Mouse (Mus musculus): ENCODE measurements around the gene Dcpp1. TPM values are rescaled to one million over a fixed set of nuclear protein-coding genes. Genes with fewer than 3 reads are reported as not detected.

Gene Dcpp1
- polyA plus RNA-seq, 1 experiment from 2014 or later = not detected

Other genes with a start within 250 kb of the Dcpp1 start
- 1.9 and 2.3 TPM in 2 replicates for gene Mmp25, start 235.6 kb upstream of the Dcpp1 start, polyA plus RNA-seq (2016; fragmentation: Nextera tagmentation; extraction: Ambion mirVana)
- 0.50 and 0.57 TPM in 2 replicates for gene Bicdl2, start 220.4 kb upstream of the Dcpp1 start, polyA plus RNA-seq (2016; fragmentation: Nextera tagmentation; extraction: Ambion mirVana)
- 65.5 and 69.0 TPM in 2 replicates for gene Hcfc1r1, start 207.3 kb upstream of the Dcpp1 start, polyA plus RNA-seq (2016; fragmentation: Nextera tagmentation; extraction: Ambion mirVana)
- 43.8 and 47.5 TPM in 2 replicates for gene Thoc6, start 207.0 kb upstream of the Dcpp1 start, polyA plus RNA-seq (2016; fragmentation: Nextera tagmentation; extraction: Ambion mirVana)
- 2.8 and 4.2 TPM in 2 replicates for gene Tnfrsf12a, start 203.4 kb upstream of the Dcpp1 start, polyA plus RNA-seq (2016; fragmentation: Nextera tagmentation; extraction: Ambion mirVana)
- gene Cldn6, start 201.6 kb upstream of the Dcpp1 start, polyA plus RNA-seq (2016; fragmentation: Nextera tagmentation; extraction: Ambion mirVana) = 14.6 and 35.0 TPM in 2 replicates
- 5.5 and 14.6 TPM in 2 replicates for gene Cldn9, start 196.8 kb upstream of the Dcpp1 start, polyA plus RNA-seq (2016; fragmentation: Nextera tagmentation; extraction: Ambion mirVana)
- gene 1520401A03Rik, start 158.1 kb upstream of the Dcpp1 start, polyA plus RNA-seq (2016; fragmentation: Nextera tagmentation; extraction: Ambion mirVana) = 0.21 and 1.2 TPM in 2 replicates
- 29.1 and 31.2 TPM in 2 replicates for gene Pkmyt1, start 154.5 kb upstream of the Dcpp1 start, polyA plus RNA-seq (2016; fragmentation: Nextera tagmentation; extraction: Ambion mirVana)
- gene Paqr4, start 140.0 kb upstream of the Dcpp1 start, polyA plus RNA-seq (2016; fragmentation: Nextera tagmentation; extraction: Ambion mirVana) = 40.3 and 41.6 TPM in 2 replicates
- 2.9 and 5.7 TPM in 2 replicates for gene Kremen2, start 135.0 kb upstream of the Dcpp1 start, polyA plus RNA-seq (2016; fragmentation: Nextera tagmentation; extraction: Ambion mirVana)
- gene Flywch1, start 109.3 kb upstream of the Dcpp1 start, polyA plus RNA-seq (2016; fragmentation: Nextera tagmentation; extraction: Ambion mirVana) = 203 and 212 TPM in 2 replicates
- gene Flywch2, start 94.8 kb upstream of the Dcpp1 start, polyA plus RNA-seq (2016; fragmentation: Nextera tagmentation; extraction: Ambion mirVana) = 48.1 and 49.4 TPM in 2 replicates
- 670 and 682 TPM in 2 replicates for gene Srrm2, start 90.3 kb upstream of the Dcpp1 start, polyA plus RNA-seq (2016; fragmentation: Nextera tagmentation; extraction: Ambion mirVana)
- 1,047 and 1,117 TPM in 2 replicates for gene Elob, start 51.7 kb upstream of the Dcpp1 start, polyA plus RNA-seq (2016; fragmentation: Nextera tagmentation; extraction: Ambion mirVana)
- gene Prss33, start 44.8 kb upstream of the Dcpp1 start, polyA plus RNA-seq (2016; fragmentation: Nextera tagmentation; extraction: Ambion mirVana) = 0.26 TPM in 1 of 2 replicates, not detected in the other
- not detected in 2 replicates for gene Prss32, start 37.0 kb upstream of the Dcpp1 start, polyA plus RNA-seq (2016; fragmentation: Nextera tagmentation; extraction: Ambion mirVana)
- 0.72 and 1.3 TPM in 2 replicates for gene Prss41, start 36.7 kb upstream of the Dcpp1 start, polyA plus RNA-seq (2016; fragmentation: Nextera tagmentation; extraction: Ambion mirVana)
- gene Prss21, start 12.8 kb upstream of the Dcpp1 start, polyA plus RNA-seq (2016; fragmentation: Nextera tagmentation; extraction: Ambion mirVana) = not detected in 2 replicates
- not detected in 2 replicates for gene Dcpp2, start within 50 bp of the Dcpp1 start, polyA plus RNA-seq (2016; fragmentation: Nextera tagmentation; extraction: Ambion mirVana)
- gene Dcpp3, start 36.6 kb downstream of the Dcpp1 start, polyA plus RNA-seq (2016; fragmentation: Nextera tagmentation; extraction: Ambion mirVana) = not detected in 2 replicates
- not detected in 2 replicates for gene Sbp, start 60.8 kb downstream of the Dcpp1 start, polyA plus RNA-seq (2016; fragmentation: Nextera tagmentation; extraction: Ambion mirVana)
- not detected in 2 replicates for gene Sbpl, start 74.4 kb downstream of the Dcpp1 start, polyA plus RNA-seq (2016; fragmentation: Nextera tagmentation; extraction: Ambion mirVana)
- gene Prss30, start 99.7 kb downstream of the Dcpp1 start, polyA plus RNA-seq (2016; fragmentation: Nextera tagmentation; extraction: Ambion mirVana) = not detected in 2 replicates
- gene Prss22, start 117.2 kb downstream of the Dcpp1 start, polyA plus RNA-seq (2016; fragmentation: Nextera tagmentation; extraction: Ambion mirVana) = 0.48 TPM in 1 of 2 replicates, not detected in the other
- gene Prss27, start 157.3 kb downstream of the Dcpp1 start, polyA plus RNA-seq (2016; fragmentation: Nextera tagmentation; extraction: Ambion mirVana) = 0.31 and 0.34 TPM in 2 replicates
- gene Kctd5, start 192.6 kb downstream of the Dcpp1 start, polyA plus RNA-seq (2016; fragmentation: Nextera tagmentation; extraction: Ambion mirVana) = 94.2 and 97.0 TPM in 2 replicates